Mouse (Mus musculus) layer of hippocampus, adult 8-10 months (tissue): ENCODE data around the gene Arhgef39. TPM values are rescaled to one million over a fixed set of nuclear protein-coding genes. Genes with fewer than 3 reads are reported as not detected.
A peak's percentile ranks its signal among the peaks of the same experiment; 100 is the strongest.

ENCODE experiments used
- DNase-seq, 2 experiments: peaks; one replicate each; pipeline ENCODE4 v3.0.0; 2022; ENCODE audit warnings: low spot score in 2 of 2
- total RNA-seq, 4 experiments: library from RNA; stranded (reverse); gene quantifications; 2 replicates each; pipeline ENCODE4 v1.2.4; 2022

Arhgef39 gene
- total RNA-seq, 4 experiments from 2014 or later, result 1.0 TPM; not detected in 3

GRCm38 (mm10) chr4:43478906-43479832 lies 20.3 kb downstream of the Arhgef39 start:
- peak in 1 of 2 experiments; percentile 32 for DNase-seq

DNA sequence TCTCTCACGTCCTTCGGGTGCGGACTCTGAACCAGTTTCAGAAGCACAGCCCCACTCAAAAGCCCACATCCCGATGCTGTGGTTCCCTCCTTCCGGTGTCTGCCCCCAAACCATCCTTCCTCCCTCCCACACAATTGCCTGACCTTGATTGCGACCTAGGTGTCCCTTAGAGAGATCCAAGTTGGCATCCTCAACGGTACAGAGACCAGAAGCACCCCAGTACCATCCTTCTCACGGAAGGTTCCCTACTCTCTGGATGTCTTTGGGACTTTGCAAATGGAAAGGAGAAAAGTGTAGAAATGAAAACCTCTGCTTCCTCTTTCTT lies 21.0 kb downstream of the Arhgef39 start:
- DNase-seq, result no peak

DNA sequence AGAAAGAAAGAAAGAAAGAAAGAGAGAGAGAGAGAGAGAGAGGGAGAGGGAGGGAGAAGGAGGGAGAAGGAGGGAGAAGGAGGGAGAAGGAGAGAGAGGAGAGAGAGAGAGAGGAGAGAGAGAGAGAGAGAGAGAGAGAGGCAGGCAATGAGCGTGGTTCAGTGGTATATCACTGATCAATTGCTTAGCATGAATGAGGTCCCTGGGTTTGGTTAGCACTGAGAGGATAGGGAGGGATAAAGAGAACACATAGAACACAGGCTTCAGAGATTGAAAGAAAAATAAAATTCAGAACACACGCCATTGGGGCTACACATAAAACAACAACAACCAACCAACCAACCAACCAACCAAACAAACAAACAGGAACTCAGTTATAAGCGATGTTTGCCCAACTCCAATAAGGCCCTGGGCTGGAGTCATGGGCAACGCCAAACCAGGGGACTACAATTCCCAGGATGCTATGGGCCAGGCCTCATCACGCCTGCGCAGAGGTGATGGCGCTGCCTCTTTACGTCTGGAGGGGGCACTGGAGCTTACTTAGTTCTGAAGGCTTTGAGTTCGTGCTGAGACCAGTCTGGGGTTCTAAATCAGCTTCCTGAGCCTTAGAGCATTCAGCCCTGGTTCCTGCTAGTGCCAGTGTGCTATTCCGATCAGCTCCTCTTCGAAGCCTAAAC lies 21.5 kb downstream of the Arhgef39 start:
- peak; percentile 79 to 80 for DNase-seq

- DNase-seq, result no peak
Measured at GRCm38 (mm10) chr4:43476604-43477003, 22.9 kb downstream of the Arhgef39 start.

DNA sequence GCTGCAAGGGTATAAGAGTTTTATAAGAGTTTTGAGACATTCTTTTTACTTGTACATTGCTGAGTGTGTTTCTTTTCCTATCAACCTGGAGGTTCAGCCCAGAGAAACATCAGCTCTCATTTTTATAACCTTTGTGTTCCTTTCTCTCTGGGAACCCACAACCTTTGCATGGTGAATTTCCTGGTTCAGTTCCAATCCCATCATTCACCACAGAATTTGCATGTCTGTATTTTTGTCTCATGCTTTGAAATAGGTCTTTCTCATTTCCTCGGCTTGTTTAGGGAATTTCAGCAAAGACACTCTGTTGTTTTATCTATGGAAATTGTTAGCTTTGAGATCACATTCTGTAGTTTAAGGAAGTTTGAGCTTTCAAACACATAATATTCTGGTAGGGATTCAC lies 25.9 kb downstream of the Arhgef39 start:
- DNase-seq, result no peak

GRCm38 (mm10) chr4:43470301-43470700 lies 29.2 kb downstream of the Arhgef39 start:
- no peak for DNase-seq

GRCm38 (mm10) chr4:43466872-43467271 lies 32.6 kb downstream of the Arhgef39 start:
- no peak for DNase-seq

DNA sequence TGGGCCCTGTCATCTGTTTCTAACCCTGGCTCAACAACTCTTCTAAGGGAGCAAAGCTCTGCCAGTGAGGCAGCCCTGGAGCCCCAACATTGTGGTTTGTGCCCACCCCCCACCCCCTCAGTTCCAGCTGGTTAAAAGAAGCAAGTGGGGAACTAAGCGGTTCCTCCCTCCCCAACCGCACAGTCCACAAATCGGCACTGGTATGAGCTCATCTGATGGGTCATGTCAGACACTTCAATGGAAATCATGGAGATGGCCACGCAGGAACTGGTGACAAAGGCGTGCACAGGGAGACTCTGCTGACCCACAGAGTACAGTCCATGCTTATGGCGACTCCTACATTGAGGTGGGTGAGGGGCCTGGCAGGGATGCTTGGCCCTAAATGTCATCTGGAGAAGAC lies 33.6 kb downstream of the Arhgef39 start:
- no peak for DNase-seq

DNA sequence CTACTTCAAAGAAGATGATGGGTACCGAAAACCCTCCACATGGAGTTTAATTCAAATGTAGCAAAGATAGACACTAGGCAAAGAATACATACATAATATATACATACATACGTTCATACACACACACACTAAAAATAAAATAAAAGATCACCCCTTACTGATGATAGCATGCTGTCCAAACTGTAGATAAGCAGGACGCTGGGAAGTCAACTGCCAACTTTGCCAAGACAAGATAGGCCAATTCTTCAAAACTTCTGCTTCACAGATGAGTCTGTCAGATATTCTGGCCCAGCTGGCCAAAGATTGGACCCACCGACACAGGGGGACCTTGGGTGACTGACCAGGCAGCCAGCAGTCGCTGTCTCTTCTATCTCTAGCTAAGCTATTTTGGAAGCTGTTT lies 36.4 kb downstream of the Arhgef39 start:
- no peak for DNase-seq

GRCm38 (mm10) chr4:43457124-43457523 lies 42.4 kb downstream of the Arhgef39 start:
- DNase-seq, result no peak

DNA sequence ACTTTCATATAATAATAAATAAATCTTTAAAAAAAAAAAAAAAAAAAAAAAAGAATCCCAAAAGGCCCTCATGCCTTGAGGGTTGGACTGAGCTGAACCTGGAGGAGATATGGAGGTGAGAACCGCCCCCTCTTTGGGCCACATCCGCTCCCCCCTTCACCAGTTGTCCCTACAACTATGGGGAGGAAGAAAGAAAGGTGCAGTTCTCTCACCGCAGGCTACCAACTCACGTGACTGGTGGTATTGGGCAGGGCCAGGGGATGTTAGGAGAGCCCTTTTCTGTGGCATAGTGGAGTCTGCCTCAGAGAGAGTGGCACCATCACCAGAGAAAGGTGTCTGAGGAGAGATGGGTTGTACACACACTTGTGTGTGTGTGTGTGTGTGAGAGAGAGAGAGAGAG lies 43.0 kb downstream of the Arhgef39 start:
- DNase-seq, result no peak

DNA sequence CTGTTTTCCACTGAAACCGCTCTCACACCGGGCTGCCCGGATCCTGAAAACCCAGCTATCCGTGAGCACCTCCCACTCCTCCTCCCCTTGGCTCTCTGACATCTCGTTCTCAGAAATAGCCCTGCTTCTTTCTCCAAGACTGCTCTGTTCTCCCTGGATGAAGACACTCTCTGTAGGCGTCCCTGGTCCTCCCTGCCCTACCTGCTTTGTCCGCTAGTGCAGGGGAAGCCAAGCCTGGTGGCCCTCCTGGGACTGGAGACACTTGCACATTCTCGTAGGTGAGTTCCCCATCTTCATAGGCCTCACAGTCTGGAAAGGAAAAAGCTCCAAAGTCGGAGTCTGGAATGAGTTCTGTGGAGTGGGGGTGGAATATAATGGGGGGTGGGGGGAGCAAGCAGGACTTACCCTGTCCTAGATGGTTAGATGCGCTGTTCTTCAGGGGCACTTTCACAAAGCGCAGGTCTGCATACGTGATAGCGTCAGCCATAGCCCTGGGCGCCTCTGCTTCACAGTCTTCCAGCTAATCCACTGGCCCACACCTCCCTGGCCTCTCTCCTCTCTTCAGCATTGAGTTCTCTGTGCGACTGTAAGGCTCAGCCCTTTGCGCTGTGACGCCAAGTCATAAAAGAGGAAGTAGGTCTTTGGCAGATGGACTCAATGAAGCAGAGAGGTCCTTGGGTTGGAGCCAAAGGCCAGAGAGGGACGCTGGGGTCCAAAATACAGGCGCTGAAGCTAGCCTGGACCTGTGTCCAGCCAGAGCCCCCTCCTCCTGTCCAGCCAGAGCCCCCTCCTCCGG lies 45.3 kb downstream of the Arhgef39 start, which contains the start of gene Cd72:
Gene Cd72 (minus strand): TSS at position 588 of the 796 bp plus-strand sequence.
- DNase-seq, result no peak

DNA sequence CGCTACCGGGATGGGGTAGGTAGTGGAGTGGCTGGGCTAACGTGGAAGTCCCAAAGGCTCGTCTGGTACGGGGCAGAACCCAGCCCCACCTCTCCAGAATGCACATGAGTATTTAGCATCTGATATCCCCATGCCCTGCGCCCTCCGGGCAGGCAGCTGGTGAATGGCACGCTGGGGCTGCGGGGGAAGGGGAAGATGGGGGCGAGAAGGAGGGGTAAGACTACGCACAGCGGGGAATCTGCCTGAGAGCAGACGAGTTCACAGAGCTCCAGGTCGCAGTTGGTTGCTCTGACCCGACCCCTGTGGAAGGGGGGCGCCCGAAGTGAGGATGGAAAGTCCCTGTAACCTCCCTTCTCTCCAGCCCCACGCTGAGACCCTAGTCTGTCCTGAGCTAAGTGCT lies 46.1 kb downstream of the Arhgef39 start:
- DNase-seq, result no peak

- no peak for DNase-seq
Measured at GRCm38 (mm10) chr4:43452315-43452714, 47.2 kb downstream of the Arhgef39 start.

DNA sequence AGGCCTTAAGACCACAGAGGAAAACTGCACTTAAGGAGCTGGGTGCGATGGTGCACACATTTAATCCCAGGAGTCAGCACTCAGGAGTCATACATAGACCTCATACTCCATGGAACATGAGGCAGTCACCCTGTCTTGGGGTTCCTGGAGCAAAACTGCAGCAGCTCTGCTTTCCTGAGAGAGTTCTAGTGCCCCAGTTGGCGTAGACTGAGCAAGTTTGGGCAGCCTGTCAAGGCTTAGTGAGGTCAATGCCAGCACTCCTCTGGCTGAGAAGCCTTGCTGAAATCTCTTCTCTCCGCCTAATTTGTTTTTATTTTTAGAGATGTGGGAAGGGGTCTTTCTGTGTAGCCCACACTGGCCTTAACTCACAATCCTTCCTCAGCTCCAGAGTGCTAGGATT lies 50.9 kb downstream of the Arhgef39 start:
- no peak for DNase-seq

GRCm38 (mm10) chr4:43447251-43447650 lies 52.2 kb downstream of the Arhgef39 start:
- no peak for DNase-seq

Other genes starting within 250 kb of the Arhgef39 start
- under 1 TPM; 0.14 to 0.59 (median 0.40) TPM for gene Atp8b5, start 232.5 kb downstream of the Arhgef39 start, total RNA-seq
- 100 to 1,000 TPM; 117 to 120 (median 117) TPM for gene Rusc2, start 117.7 kb downstream of the Arhgef39 start, total RNA-seq
- 1 to 10 TPM in 2 of 4 experiments, under 1 TPM in 2; 0.31 to 3.7 (median 1.3) TPM for gene Fam166b, start 70.6 kb downstream of the Arhgef39 start, total RNA-seq
- gene Tesk1, start 57.8 kb downstream of the Arhgef39 start, total RNA-seq, result 10 to 100 TPM; 76.6 to 82.7 (median 81.8) TPM
- 1 to 10 TPM in 1 of 4 experiments, under 1 TPM in 2, not detected in 1; 0.49 to 1.2 (median 0.81) TPM for gene Cd72, start 45.1 kb downstream of the Arhgef39 start, total RNA-seq
- gene Sit1, start 16.0 kb downstream of the Arhgef39 start, total RNA-seq, result not detected
- 10 to 100 TPM; 22.1 to 30.0 (median 27.6) TPM for gene Ccdc107, start 6.8 kb downstream of the Arhgef39 start, total RNA-seq
- gene Car9, start 7.3 kb upstream of the Arhgef39 start, total RNA-seq, result under 1 TPM in 1 of 4 experiments, not detected in 3; 0.65 TPM
- gene Tpm2, start 24.1 kb upstream of the Arhgef39 start, total RNA-seq, result 1 to 10 TPM; 6.7 to 9.4 (median 9.0) TPM
- 10 to 100 TPM; 63.3 to 89.5 (median 69.0) TPM for gene Creb3, start 62.6 kb upstream of the Arhgef39 start, total RNA-seq
- 10 to 100 TPM; 39.3 to 62.9 (median 50.6) TPM for gene Tln1, start 63.0 kb upstream of the Arhgef39 start, total RNA-seq
- 10 to 100 TPM; 46.2 to 69.0 (median 51.0) TPM for gene Rgp1, start 79.0 kb upstream of the Arhgef39 start, total RNA-seq
- 10 to 100 TPM; 58.7 to 64.7 (median 60.9) TPM for gene Gba2, start 79.2 kb upstream of the Arhgef39 start, total RNA-seq
- gene Msmp, start 84.8 kb upstream of the Arhgef39 start, total RNA-seq, result not detected
- 10 to 100 TPM; 54.6 to 68.4 (median 59.4) TPM for gene Npr2, start 132.2 kb upstream of the Arhgef39 start, total RNA-seq
- 1 to 10 TPM; 1.5 to 2.7 (median 2.0) TPM for gene Spag8, start 153.9 kb upstream of the Arhgef39 start, total RNA-seq
- gene Hint2, start 156.8 kb upstream of the Arhgef39 start, total RNA-seq, result 10 to 100 TPM; 25.3 to 39.2 (median 37.6) TPM
- gene Tmem8b, start 169.3 kb upstream of the Arhgef39 start, total RNA-seq, result 10 to 100 TPM; 66.0 to 71.0 (median 68.4) TPM
- 1 to 10 TPM in 3 of 4 experiments, under 1 TPM in 1; 0.84 to 1.5 (median 1.1) TPM for gene Fam221b, start 169.4 kb upstream of the Arhgef39 start, total RNA-seq
- not detected for gene Olfr70, start 201.1 kb upstream of the Arhgef39 start, total RNA-seq
- not detected for gene Olfr71, start 210.6 kb upstream of the Arhgef39 start, total RNA-seq
- gene Hrct1, start 227.5 kb upstream of the Arhgef39 start, total RNA-seq, result 1 to 10 TPM in 2 of 4 experiments, under 1 TPM in 2; 0.53 to 1.3 (median 0.93) TPM
- gene Spaar, start 230.3 kb upstream of the Arhgef39 start, total RNA-seq, result 1 to 10 TPM in 2 of 4 experiments, under 1 TPM in 2; 0.50 to 1.2 (median 0.94) TPM